Mouse (Mus musculus): ENCODE results near the gene Dcst1. TPM values are rescaled to one million over a fixed set of nuclear protein-coding genes. Genes with fewer than 3 reads are reported as not detected.

Dcst1 gene
- polyA plus RNA-seq, 1 experiment from 2014 or later, result 23.5 TPM

DNA sequence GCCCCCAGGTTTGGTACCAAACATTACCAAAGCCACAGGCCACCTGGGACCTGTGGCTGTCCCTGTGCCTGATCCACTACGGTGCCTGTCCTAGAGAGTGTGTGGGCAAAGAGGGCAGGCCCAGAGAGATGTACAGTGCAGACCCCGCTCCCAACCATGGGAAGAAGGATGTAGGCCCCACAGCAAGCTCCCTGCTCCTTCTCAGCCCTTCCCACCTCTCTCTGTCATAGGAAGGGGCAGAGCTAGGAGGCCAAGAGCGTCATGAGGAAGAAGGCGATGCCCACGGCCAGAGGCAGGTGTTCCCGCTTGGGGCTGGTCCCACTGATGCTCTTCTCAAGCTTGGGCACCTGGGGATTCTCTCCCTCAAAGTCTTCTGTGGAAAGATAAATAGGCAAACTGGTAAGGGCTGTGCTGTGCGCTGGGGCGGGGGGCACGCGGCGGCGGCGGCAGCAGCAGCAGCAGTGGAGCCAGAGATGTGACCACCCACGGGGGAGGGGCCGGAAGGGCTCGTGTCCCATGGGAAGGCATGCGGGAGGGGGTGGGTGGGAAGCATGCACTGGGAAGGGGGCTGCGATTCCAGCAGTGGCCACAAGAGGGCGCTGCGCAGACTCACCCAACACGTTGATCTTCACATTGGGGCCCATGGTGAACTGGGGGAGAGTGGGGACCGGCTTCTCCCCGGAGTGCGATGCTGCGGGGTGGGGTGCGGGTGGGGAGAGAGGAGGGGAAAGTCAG, 49.7 kb downstream of the Dcst1 start:
- peak; percentile 88 for TF ChIP-seq CTCF (IDR thresholded peaks at IDR 0.05; ENCODE audit: low read depth)
- WGBS, result 9% methylated on average over 18 of the region's 26 CpGs
- Histone ChIP-seq H3K9me3 (ENCODE audit: control insufficient read depth) (no peaks in the 10 kb centered on the region), H3K4me3 (ENCODE audit: low read depth, low read length) (peak overlapping the region; percentile 13), H3K27me3 (replicated peaks; ENCODE audit: control insufficient read depth, insufficient read depth, low read length) (peaks cover 24% of the 10 kb centered on the region), H3K4me1 (replicated peaks; ENCODE audit: control insufficient read depth, insufficient read depth, low read length) (peaks cover 10% of the 10 kb centered on the region; the same call in 1 of the 2 replicates), H3K9ac (ENCODE audit: low read depth, low read length) (0 out of 2 replicates have a peak overlapping the region, but pooled peaks have one; percentile 17), H3K36me3 (ENCODE audit: control insufficient read depth, insufficient read depth) (no peaks in the 10 kb centered on the region), H3K27ac (ENCODE audit: low read depth, low read length) (no peak overlapping the region), H3K4me2 (replicated peaks; ENCODE audit: low read depth) (peak overlapping the region; percentile 68)
- 0 out of 2 replicates have a peak, but pooled peaks have one; percentile 5 for ATAC-seq

GRCm38 (mm10) chr3:89314791-89315190, 50.3 kb downstream of the Dcst1 start:
- Histone ChIP-seq H3K4me2 (replicated peaks; ENCODE audit: low read depth) (peak overlapping the region; percentile 68), H3K4me3 (ENCODE audit: low read depth, low read length) (no peak overlapping the region), H3K4me1 (replicated peaks; ENCODE audit: control insufficient read depth, insufficient read depth, low read length) (peaks cover 10% of the 10 kb centered on the region; the same call in 1 of the 2 replicates), H3K36me3 (ENCODE audit: control insufficient read depth, insufficient read depth) (no peaks in the 10 kb centered on the region), H3K9me3 (ENCODE audit: control insufficient read depth) (no peaks in the 10 kb centered on the region), H3K27ac (ENCODE audit: low read depth, low read length) (no peak overlapping the region), H3K9ac (ENCODE audit: low read depth, low read length) (no peak overlapping the region), H3K27me3 (replicated peaks; ENCODE audit: control insufficient read depth, insufficient read depth, low read length) (peaks cover 19% of the 10 kb centered on the region)
- no peak for TF ChIP-seq CTCF (IDR thresholded peaks at IDR 0.05; ENCODE audit: low read depth)
- 52% methylated on average over 2 of the region's 2 CpGs for WGBS
- ATAC-seq, result no peak

- TF ChIP-seq CTCF (IDR thresholded peaks at IDR 0.05; ENCODE audit: low read depth), result no peak
- Histone ChIP-seq H3K4me3 (ENCODE audit: low read depth, low read length) (no peak overlapping the region), H3K9me3 (ENCODE audit: control insufficient read depth) (no peaks in the 10 kb centered on the region), H3K4me1 (replicated peaks; ENCODE audit: control insufficient read depth, insufficient read depth, low read length) (peaks cover 10% of the 10 kb centered on the region; the same call in 1 of the 2 replicates), H3K27ac (ENCODE audit: low read depth, low read length) (no peak overlapping the region), H3K9ac (ENCODE audit: low read depth, low read length) (no peak overlapping the region), H3K27me3 (replicated peaks; ENCODE audit: control insufficient read depth, insufficient read depth, low read length) (peaks cover 14% of the 10 kb centered on the region), H3K36me3 (ENCODE audit: control insufficient read depth, insufficient read depth) (no peaks in the 10 kb centered on the region), H3K4me2 (replicated peaks; ENCODE audit: low read depth) (no peak overlapping the region)
- ATAC-seq, result no peak
- 54% methylated on average over 5 of the region's 5 CpGs for whole genome bisulfite sequencing
Measured at GRCm38 (mm10) chr3:89314340-89314739, 50.7 kb downstream of the Dcst1 start.

DNA sequence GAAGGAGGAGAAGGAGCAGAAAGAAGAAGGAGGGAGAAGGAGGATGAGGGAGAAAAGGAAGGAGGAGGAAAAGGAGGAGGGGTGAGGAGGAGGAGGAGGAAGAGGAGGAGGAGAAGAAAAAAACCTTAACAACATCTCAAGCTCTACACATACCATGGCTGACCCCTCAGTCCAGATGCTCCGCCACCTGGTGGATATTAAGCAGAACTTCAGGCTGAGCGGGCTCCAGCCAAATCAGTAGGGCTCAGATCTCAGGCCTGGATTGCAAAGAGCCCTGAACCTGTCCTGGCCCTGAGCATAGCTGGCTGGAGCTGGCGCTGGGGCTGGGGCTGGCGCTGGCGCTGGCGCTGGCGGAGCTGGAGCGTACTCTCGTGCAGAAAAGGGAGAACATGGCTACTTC, 57.0 kb downstream of the Dcst1 start:
- no peak overlapping the region for H3K4me3 ChIP-seq (ENCODE audit: low read depth, low read length)
- no peak overlapping the region for H3K27ac ChIP-seq (ENCODE audit: low read depth, low read length)
- 5% methylated on average over 9 of the region's 9 CpGs for WGBS
- no peaks in the 10 kb centered on the region for H3K27me3 ChIP-seq (replicated peaks; ENCODE audit: control insufficient read depth, insufficient read depth, low read length)
- ATAC-seq, result peak; percentile 40; the same call in 1 of the 2 replicates
- H3K36me3 ChIP-seq (ENCODE audit: control insufficient read depth, insufficient read depth), result no peaks in the 10 kb centered on the region
- no peak overlapping the region for H3K9ac ChIP-seq (ENCODE audit: low read depth, low read length)
- peak; percentile 95 for TF ChIP-seq CTCF (IDR thresholded peaks at IDR 0.05; ENCODE audit: low read depth)
- H3K4me2 ChIP-seq (replicated peaks; ENCODE audit: low read depth), result no peak overlapping the region
- no peaks in the 10 kb centered on the region; the same call in 1 of the 2 replicates for H3K4me1 ChIP-seq (replicated peaks; ENCODE audit: control insufficient read depth, insufficient read depth, low read length)
- no peaks in the 10 kb centered on the region for H3K9me3 ChIP-seq (ENCODE audit: control insufficient read depth)

- H3K36me3 ChIP-seq (ENCODE audit: control insufficient read depth, insufficient read depth), result no peaks in the 10 kb centered on the region
- TF ChIP-seq CTCF (IDR thresholded peaks at IDR 0.05; ENCODE audit: low read depth), result no peak
- H3K9me3 ChIP-seq (ENCODE audit: control insufficient read depth), result no peaks in the 10 kb centered on the region
- peak; percentile 53 for ATAC-seq
- 43% methylated on average over 8 of the region's 8 CpGs for WGBS
- peak overlapping the region; percentile 31; the same call in 1 of the 2 replicates for H3K4me2 ChIP-seq (replicated peaks; ENCODE audit: low read depth)
- H3K4me3 ChIP-seq (ENCODE audit: low read depth, low read length), result no peak overlapping the region
- no peak overlapping the region for H3K9ac ChIP-seq (ENCODE audit: low read depth, low read length)
- peak overlapping the region; percentile 86 for H3K27ac ChIP-seq (ENCODE audit: low read depth, low read length)
- H3K27me3 ChIP-seq (replicated peaks; ENCODE audit: control insufficient read depth, insufficient read depth, low read length), result no peaks in the 10 kb centered on the region
- H3K4me1 ChIP-seq (replicated peaks; ENCODE audit: control insufficient read depth, insufficient read depth, low read length), result no peaks in the 10 kb centered on the region; the same call in 1 of the 2 replicates
Measured at GRCm38 (mm10) chr3:89305551-89306325, 59.3 kb downstream of the Dcst1 start.

DNA sequence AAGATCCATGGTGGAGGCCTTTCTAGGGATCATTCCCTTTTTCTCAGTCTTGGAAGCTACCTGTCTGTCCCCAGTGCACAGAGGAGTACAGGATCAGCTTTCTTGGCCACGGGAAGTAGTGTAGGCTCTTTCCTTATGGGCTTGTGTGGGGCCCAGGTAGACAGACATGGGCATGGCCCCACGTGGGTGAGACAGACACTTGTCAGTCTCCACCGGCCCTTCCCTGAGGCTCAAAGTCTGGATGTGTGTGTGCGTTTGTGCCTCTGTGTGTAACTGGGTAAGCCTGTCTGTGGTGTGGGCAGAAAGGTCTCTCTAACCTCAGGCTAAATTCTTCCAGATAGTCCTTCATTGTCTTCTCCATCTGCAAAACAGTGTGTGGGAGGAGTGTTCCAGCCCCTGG, 59.9 kb downstream of the Dcst1 start:
- H3K27ac ChIP-seq (ENCODE audit: low read depth, low read length), result peak overlapping the region; percentile 86
- ATAC-seq, result peak; percentile 68

More for the DNA sequence above, 59.9 kb downstream of the Dcst1 start:
- H3K4me2 ChIP-seq (replicated peaks; ENCODE audit: low read depth), result peak overlapping the region; percentile 31; the same call in 1 of the 2 replicates
- no peaks in the 10 kb centered on the region for H3K36me3 ChIP-seq (ENCODE audit: control insufficient read depth, insufficient read depth)
- no peak for TF ChIP-seq CTCF (IDR thresholded peaks at IDR 0.05; ENCODE audit: low read depth)
- no peaks in the 10 kb centered on the region for H3K27me3 ChIP-seq (replicated peaks; ENCODE audit: control insufficient read depth, insufficient read depth, low read length)
- no peaks in the 10 kb centered on the region; the same call in 1 of the 2 replicates for H3K4me1 ChIP-seq (replicated peaks; ENCODE audit: control insufficient read depth, insufficient read depth, low read length)
- 35% methylated on average over 4 of the region's 4 CpGs for WGBS
- no peak overlapping the region for H3K9ac ChIP-seq (ENCODE audit: low read depth, low read length)
- H3K9me3 ChIP-seq (ENCODE audit: control insufficient read depth), result no peaks in the 10 kb centered on the region
- no peak overlapping the region for H3K4me3 ChIP-seq (ENCODE audit: low read depth, low read length)
